Mouse (Mus musculus) heart, embryonic 11.5 days (tissue): ENCODE results near the gene Vat1. TPM values are rescaled to one million over a fixed set of nuclear protein-coding genes. Genes with fewer than 3 reads are reported as not detected.

Source experiments
- ATAC-seq: fragments of 200-750 bp; cut with Nextera tagmentation; replicated peaks from 2 replicates; pipeline ENCODE4 v1.8.0; 2017; ENCODE audit warnings: moderate library complexity; ENCODE audit not compliant: insufficient number of reproducible peaks, low FRiP score, low TSS enrichment
- H3K27ac ChIP-seq: fragments of 300-500 bp; sonication (generic); 2 replicates; pipeline ENCODE4 v1.5.1; 2014; ENCODE audit warnings: mild to moderate bottlenecking, low read depth, low read length
- H3K27me3 ChIP-seq: fragments of 300-500 bp; sonication (generic); 2 replicates; pipeline ENCODE4 v1.6.1; 2014; ENCODE audit warnings: mild to moderate bottlenecking, low read length, mixed read lengths; ENCODE audit not compliant: control insufficient read depth, insufficient read depth
- H3K36me3 ChIP-seq: fragments of 300-500 bp; sonication (generic); 2 replicates; pipeline ENCODE4 v1.6.1; 2014; ENCODE audit warnings: mild to moderate bottlenecking, low read length, moderate library complexity, mixed read lengths; ENCODE audit not compliant: control insufficient read depth, insufficient read depth
- H3K4me1 ChIP-seq: fragments of 300-500 bp; sonication (generic); 2 replicates; pipeline ENCODE4 v1.6.1; 2014; ENCODE audit warnings: low read length; ENCODE audit not compliant: control insufficient read depth, insufficient read depth
- H3K4me2 ChIP-seq: fragments of 300-500 bp; sonication (generic); 2 replicates; pipeline ENCODE4 v1.6.1; 2014; ENCODE audit warnings: mild to moderate bottlenecking, moderate library complexity
- H3K4me3 ChIP-seq: fragments of 300-500 bp; sonication (generic); 2 replicates; pipeline ENCODE4 v1.5.1; 2014; ENCODE audit warnings: low read depth, low read length
- H3K9ac ChIP-seq: fragments of 300-500 bp; sonication (generic); 2 replicates; pipeline ENCODE4 v1.6.1; 2014; ENCODE audit warnings: mild to moderate bottlenecking, low read depth, low read length, moderate library complexity
- H3K9me3 ChIP-seq: fragments of 300-500 bp; sonication (generic); replicated peaks from 2 replicates; pipeline ENCODE4 v1.6.1; 2016; ENCODE audit warnings: low read length; ENCODE audit not compliant: control insufficient read depth
- WGBS: fragments of 180-500 bp; shearing (Covaris S2); extraction: QIAGEN DNeasy Blood & Tissue Kit; methylation state at CpG from one replicate; pipeline ENCODE4 v1.1.7; 2014; ENCODE audit not compliant: insufficient replicate concordance; 5-methylcytosine and 5-hydroxymethylcytosine counted together
- polyA plus RNA-seq: library from polyadenylated mRNA; unstranded; fragments of >200 nt; fragmentation: Nextera tagmentation; extraction: Ambion mirVana; gene quantifications from 2 replicates; pipeline ENCODE4 v1.2.1, GENCODE M21; 2014

The Vat1 gene
- polyA plus RNA-seq, 1 experiment from 2014 or later = 26.5 TPM

DNA sequence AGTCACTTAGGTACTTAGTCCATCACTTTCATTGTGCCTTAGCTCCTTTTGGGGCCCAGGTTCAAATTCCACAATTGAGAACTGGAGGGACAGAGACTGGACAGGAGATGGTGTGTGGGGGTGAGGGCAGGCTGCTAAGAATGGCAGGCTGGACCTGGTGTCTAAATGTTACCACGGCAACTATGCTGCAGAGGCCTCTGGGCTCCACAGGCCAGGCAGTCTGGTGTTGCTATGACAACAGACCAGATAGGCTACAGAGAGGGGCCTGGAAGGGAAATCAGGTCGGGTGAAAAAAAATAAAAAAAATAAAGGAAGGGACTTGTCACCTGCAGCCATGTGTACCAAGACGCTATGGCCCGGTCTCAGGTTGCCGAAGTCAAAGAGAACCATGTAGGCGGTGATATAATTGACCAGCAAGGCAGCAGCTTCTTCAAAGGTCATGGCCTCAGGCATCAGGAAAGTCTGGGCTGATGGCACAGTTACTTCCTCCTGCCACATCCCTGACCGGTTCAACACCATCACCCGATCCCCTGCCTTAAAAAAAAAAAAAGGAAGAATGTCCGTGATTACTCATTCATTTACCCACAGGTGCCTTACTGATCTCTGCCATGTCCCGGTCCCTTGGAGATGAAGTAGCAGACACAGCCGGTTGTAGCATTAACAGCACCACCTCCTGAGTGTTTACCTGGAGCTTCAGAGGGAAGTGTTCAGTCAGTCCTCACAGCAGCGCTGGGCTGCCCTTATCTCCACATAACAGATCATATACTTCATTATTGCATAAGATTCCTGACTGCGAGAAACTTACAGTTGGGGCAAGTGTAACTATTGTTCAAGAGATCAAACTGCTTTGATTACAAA is 3.2 kb downstream of the Vat1 start:
- 45% methylated on average over 13 of the region's 13 CpGs for WGBS
- Histone ChIP-seq H3K36me3 (0 out of 2 replicates have a peak, but pooled peaks cover 6% of the 10 kb centered on the region), H3K27ac (no peak overlapping the region), H3K4me3 (no peak overlapping the region), H3K9ac (0 out of 2 replicates have a peak overlapping the region, but pooled peaks have one; percentile 40), H3K4me1 (peaks cover 29% of the 10 kb centered on the region), H3K4me2 (no peak overlapping the region), H3K9me3 (no peaks in the 10 kb centered on the region), H3K27me3 (no peaks in the 10 kb centered on the region)
- ATAC-seq = no peak

DNA sequence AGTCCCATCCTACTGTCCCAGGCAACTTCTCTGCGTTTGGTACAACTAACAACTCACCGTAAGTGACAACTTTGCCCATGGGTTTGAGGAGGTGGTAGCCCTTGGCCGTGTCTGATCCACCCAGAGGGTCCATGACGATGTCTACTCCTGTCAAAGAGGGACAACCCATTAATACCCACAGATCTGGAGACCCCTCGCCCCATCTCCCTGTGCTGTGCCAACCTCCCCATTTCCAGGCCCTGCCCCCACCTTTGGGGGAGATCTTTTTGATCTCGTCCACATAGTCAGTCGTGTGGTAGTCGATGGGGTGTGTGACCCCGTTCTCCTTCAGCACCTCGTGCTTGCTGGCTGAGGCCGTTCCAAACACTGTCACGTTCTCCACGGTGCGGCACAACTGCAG is 3.9 kb downstream of the Vat1 start:
- Histone ChIP-seq H3K9me3 (no peaks in the 10 kb centered on the region), H3K4me2 (no peak overlapping the region), H3K4me3 (no peak overlapping the region), H3K9ac (no peak overlapping the region), H3K27me3 (no peaks in the 10 kb centered on the region), H3K36me3 (0 out of 2 replicates have a peak, but pooled peaks cover 6% of the 10 kb centered on the region), H3K27ac (no peak overlapping the region), H3K4me1 (peaks cover 29% of the 10 kb centered on the region)
- WGBS = 85% methylated on average over 14 of the region's 14 CpGs
- no peak for ATAC-seq

DNA sequence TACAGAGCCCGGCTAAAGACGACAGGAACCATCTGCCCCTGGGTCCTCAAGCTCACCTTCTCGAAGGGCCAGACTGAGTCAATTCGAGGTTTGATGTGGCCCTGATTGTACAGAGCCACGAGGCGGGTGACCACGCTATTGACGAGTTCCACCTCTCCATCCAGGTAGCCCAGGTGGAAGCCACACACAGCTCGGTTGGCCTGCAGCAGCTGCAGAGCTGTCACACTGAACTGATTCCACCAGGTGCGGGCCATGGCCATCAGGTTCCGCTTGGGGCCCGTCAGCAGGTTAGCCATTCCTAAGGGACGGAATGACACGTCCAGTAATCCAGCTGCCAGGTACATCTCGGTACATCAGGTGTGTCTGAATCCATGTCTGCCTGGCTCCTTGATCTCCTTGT is 5.7 kb downstream of the Vat1 start:
- Histone ChIP-seq H3K4me1 (peaks cover 29% of the 10 kb centered on the region), H3K27ac (no peak overlapping the region), H3K4me3 (no peak overlapping the region), H3K4me2 (no peak overlapping the region), H3K9me3 (no peaks in the 10 kb centered on the region), H3K9ac (no peak overlapping the region), H3K27me3 (no peaks in the 10 kb centered on the region), H3K36me3 (0 out of 2 replicates have a peak, but pooled peaks cover 6% of the 10 kb centered on the region)
- 79% methylated on average over 15 of the region's 15 CpGs for WGBS
- no peak for ATAC-seq

DNA sequence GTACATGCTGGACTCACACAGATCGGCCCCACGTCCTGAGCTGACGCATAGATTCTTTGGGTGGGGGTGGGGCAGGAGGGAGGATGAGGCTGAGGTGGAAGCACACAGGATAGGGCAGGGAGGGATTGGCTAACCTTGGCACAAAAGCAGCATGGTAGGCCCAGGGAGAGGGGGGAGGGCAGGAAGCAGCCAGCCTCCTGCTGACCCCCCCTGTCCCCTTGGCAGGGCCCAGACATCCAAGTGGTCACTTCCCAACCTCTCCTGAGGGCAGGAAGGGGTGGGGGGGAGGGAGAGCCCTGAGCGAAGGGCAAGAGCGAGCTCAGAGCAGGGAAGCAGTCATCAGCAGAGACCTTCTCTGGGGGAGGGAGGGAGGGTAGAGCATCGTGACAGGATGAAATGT is 6.3 kb downstream of the Vat1 start:
- H3K4me1 ChIP-seq = peaks cover 29% of the 10 kb centered on the region
- 0 out of 2 replicates have a peak, but pooled peaks have one; percentile 22 for ATAC-seq
- 0 out of 2 replicates have a peak, but pooled peaks cover 6% of the 10 kb centered on the region for H3K36me3 ChIP-seq
- H3K9ac ChIP-seq = no peak overlapping the region
- H3K4me2 ChIP-seq = no peak overlapping the region
- H3K27me3 ChIP-seq = no peaks in the 10 kb centered on the region
- no peaks in the 10 kb centered on the region for H3K9me3 ChIP-seq
- no peak overlapping the region for H3K27ac ChIP-seq
- WGBS = 36% methylated on average over 4 of the region's 6 CpGs
- no peak overlapping the region for H3K4me3 ChIP-seq

DNA sequence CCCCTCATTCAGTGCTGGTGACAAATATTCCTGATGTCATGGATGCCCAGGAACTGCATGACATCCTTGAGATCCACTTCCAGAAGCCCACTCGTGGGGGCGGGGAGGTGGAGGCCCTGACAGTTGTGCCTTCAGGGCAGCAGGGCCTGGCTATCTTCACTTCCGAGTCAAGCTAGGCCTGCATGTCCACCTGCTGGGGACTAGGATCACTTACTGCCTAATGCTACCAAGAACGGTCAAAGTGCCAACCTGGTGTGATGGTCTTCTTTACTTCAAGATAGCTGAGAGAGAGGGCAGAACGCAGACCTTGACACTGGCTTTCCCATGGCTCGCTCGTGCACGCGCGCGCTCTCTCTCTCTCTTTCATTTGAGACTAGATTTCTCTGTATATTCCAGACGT is 7.8 kb downstream of the Vat1 start:
- no peak overlapping the region for H3K27ac ChIP-seq
- no peak overlapping the region for H3K9ac ChIP-seq
- no peaks in the 10 kb centered on the region for H3K27me3 ChIP-seq
- H3K4me3 ChIP-seq = no peak overlapping the region
- 0 out of 2 replicates have a peak, but pooled peaks cover 6% of the 10 kb centered on the region for H3K36me3 ChIP-seq
- ATAC-seq = no peak
- 85% methylated on average over 12 of the region's 12 CpGs for WGBS
- peaks cover 16% of the 10 kb centered on the region for H3K4me1 ChIP-seq
- no peaks in the 10 kb centered on the region for H3K9me3 ChIP-seq
- H3K4me2 ChIP-seq = no peak overlapping the region

DNA sequence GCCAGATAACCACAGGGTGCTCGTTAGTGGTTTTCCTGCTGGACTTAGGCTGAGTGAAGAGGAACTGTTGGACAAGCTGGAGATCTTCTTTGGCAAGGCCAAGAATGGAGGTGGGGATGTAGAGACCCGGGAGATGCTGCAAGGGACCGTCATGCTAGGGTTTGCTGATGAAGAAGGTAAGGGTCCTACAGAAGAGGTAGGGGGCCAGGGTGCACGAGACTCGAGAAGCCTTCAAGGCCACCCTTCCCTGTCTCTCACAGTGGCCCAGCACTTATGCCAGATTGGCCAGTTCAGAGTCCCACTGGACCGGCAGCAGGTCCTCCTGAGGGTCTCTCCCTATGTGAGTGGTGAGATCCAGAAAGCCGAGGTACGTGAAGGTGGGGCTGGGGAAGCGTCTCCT is 8.4 kb downstream of the Vat1 start:
- H3K36me3 ChIP-seq = 0 out of 2 replicates have a peak, but pooled peaks cover 6% of the 10 kb centered on the region
- no peak overlapping the region for H3K4me2 ChIP-seq
- no peak overlapping the region for H3K27ac ChIP-seq
- H3K9ac ChIP-seq = no peak overlapping the region
- no peaks in the 10 kb centered on the region for H3K27me3 ChIP-seq
- no peak overlapping the region for H3K4me3 ChIP-seq
- no peaks in the 10 kb centered on the region for H3K9me3 ChIP-seq
- peaks cover 11% of the 10 kb centered on the region for H3K4me1 ChIP-seq
- whole genome bisulfite sequencing = 81% methylated on average over 6 of the region's 9 CpGs
- ATAC-seq = no peak

DNA sequence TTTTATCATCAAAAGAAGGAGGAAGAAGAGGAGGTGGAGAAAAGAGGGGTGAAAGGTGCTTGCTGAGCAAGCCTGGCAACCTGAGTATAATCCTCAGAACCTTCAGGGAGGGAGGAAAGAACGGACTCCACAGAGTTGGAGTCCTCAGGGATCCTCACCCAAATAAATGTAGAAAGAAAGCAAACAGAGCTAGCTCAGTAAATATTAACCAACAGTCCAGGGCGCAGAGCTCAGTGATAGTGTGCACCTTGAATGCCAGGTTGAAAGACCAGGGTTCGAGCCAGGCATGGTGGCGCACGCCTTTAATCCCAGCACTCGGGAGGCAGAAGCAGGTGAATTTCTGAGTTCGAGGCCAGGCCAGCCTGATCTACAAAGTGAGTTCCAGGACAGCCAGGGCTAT is 10.4 kb downstream of the Vat1 start:
- Histone ChIP-seq H3K27me3 (no peaks in the 10 kb centered on the region), H3K27ac (no peak overlapping the region), H3K4me1 (peaks cover 8% of the 10 kb centered on the region), H3K9me3 (no peaks in the 10 kb centered on the region), H3K36me3 (0 out of 2 replicates have a peak, but pooled peaks cover 3% of the 10 kb centered on the region), H3K4me3 (no peak overlapping the region), H3K9ac (no peak overlapping the region), H3K4me2 (no peak overlapping the region)
- no peak for ATAC-seq
- 83% methylated on average over 7 of the region's 7 CpGs for WGBS

DNA sequence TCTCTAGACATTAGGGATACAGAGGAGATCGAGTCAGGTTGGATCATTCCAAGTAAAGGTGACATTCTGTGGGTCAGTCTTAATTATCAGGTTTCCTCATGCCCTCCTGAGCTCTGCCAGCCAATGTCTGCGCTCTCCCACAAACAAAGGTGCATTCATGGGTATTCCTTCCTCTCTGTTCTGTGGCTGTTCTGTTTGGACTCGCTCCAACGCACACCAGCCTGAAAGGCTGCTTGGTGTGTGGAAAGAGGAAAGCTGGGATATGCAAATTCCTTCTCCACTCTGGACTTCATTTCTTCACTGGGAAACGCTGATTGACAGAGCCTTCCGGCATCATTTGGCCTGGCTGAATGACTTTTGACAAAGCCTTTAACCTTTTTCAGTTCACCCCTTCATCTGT is 11.3 kb downstream of the Vat1 start:
- Histone ChIP-seq H3K27me3 (no peaks in the 10 kb centered on the region), H3K4me3 (no peak overlapping the region), H3K4me2 (no peak overlapping the region), H3K36me3 (no peaks in the 10 kb centered on the region), H3K27ac (no peak overlapping the region), H3K9ac (no peak overlapping the region), H3K4me1 (peaks cover 4% of the 10 kb centered on the region), H3K9me3 (no peaks in the 10 kb centered on the region)
- 78% methylated on average over 6 of the region's 6 CpGs for WGBS
- no peak for ATAC-seq
